Mouse (Mus musculus) embryo, embryonic 11 days (tissue): ENCODE data around the gene Cdc42ep3.

Experiments
- DNase-seq: peaks from one replicate; pipeline ENCODE4 v3.0.0-alpha.2; 2015

Cdc42ep3 gene

GRCm38 (mm10) chr17:79343334-79343946 lies 11.5 kb downstream of the Cdc42ep3 start:
- no peak for DNase-seq

GRCm38 (mm10) chr17:79342639-79343333 lies 12.1 kb downstream of the Cdc42ep3 start:
- DNase-seq, result no peak

- no peak for DNase-seq
These were observed 12.9 kb downstream of the Cdc42ep3 start for GRCm38 (mm10) chr17:79341946-79342470.

- no peak for DNase-seq
These were observed 17.4 kb downstream of the Cdc42ep3 start for GRCm38 (mm10) chr17:79337494-79337893.

GRCm38 (mm10) chr17:79334701-79335100 lies 20.2 kb downstream of the Cdc42ep3 start:
- DNase-seq, result no peak

- no peak for DNase-seq
These were observed 21.2 kb downstream of the Cdc42ep3 start for GRCm38 (mm10) chr17:79333650-79334049.

- no peak for DNase-seq
These were observed 22.0 kb downstream of the Cdc42ep3 start for GRCm38 (mm10) chr17:79332864-79333263.

- DNase-seq, result no peak
These were observed 24.5 kb downstream of the Cdc42ep3 start for GRCm38 (mm10) chr17:79330397-79330796.

- no peak for DNase-seq
These were observed 28.0 kb downstream of the Cdc42ep3 start for GRCm38 (mm10) chr17:79326868-79327376.

- DNase-seq, result no peak
These were observed 37.7 kb downstream of the Cdc42ep3 start for GRCm38 (mm10) chr17:79317085-79317751.

GRCm38 (mm10) chr17:79315415-79316094 lies 39.3 kb downstream of the Cdc42ep3 start:
- no peak for DNase-seq

- no peak for DNase-seq
These were observed 44.4 kb downstream of the Cdc42ep3 start for GRCm38 (mm10) chr17:79310465-79310864.

- DNase-seq, result no peak
These were observed 45.4 kb downstream of the Cdc42ep3 start for GRCm38 (mm10) chr17:79309506-79309905.

- DNase-seq, result no peak
These were observed 49.2 kb downstream of the Cdc42ep3 start for GRCm38 (mm10) chr17:79305644-79306043.

- DNase-seq, result no peak
These were observed 51.0 kb downstream of the Cdc42ep3 start for GRCm38 (mm10) chr17:79303744-79304497.

GRCm38 (mm10) chr17:79303238-79303637 lies 51.7 kb downstream of the Cdc42ep3 start:
- DNase-seq, result no peak

- no peak for DNase-seq
These were observed 55.0 kb downstream of the Cdc42ep3 start for GRCm38 (mm10) chr17:79299925-79300324.

- DNase-seq, result no peak
These were observed 55.9 kb downstream of the Cdc42ep3 start for GRCm38 (mm10) chr17:79298968-79299367.

GRCm38 (mm10) chr17:79295926-79296325 lies 59.0 kb downstream of the Cdc42ep3 start:
- no peak for DNase-seq

GRCm38 (mm10) chr17:79291672-79292071 lies 63.2 kb downstream of the Cdc42ep3 start:
- DNase-seq, result no peak

- no peak for DNase-seq
These were observed 64.2 kb downstream of the Cdc42ep3 start for GRCm38 (mm10) chr17:79290697-79291096.

GRCm38 (mm10) chr17:79287302-79287701 lies 67.6 kb downstream of the Cdc42ep3 start:
- DNase-seq, result no peak
